Mouse (Mus musculus) heart, embryonic 14.5 days (tissue): ENCODE data around the gene Myo18b. TPM values are rescaled to one million over a fixed set of nuclear protein-coding genes. Genes with fewer than 3 reads are reported as not detected.

ENCODE experiments used
- ATAC-seq: fragments of 200-750 bp; cut with Nextera tagmentation; 2 replicates; pipeline ENCODE4 v1.8.0; 2017; ENCODE audit warnings: low read depth, moderate TSS enrichment; ENCODE audit not compliant: insufficient number of reproducible peaks, insufficient read depth, low FRiP score
- H3K27ac ChIP-seq, 2 experiments: fragments of 200-500 bp in 1 of 2; fragments of 300-500 bp in 1 of 2; sonication (generic) in 1 of 2; replicated peaks in 1 of 2; 2 replicates each; pipeline ENCODE4 v1.5.1; 2012 to 2014; ENCODE audit warnings: low read depth in 2 of 2, low read length in 2 of 2, control low read depth in 1 of 2, mild to moderate bottlenecking in 1 of 2, mixed read lengths in 1 of 2; ENCODE audit not compliant: control insufficient read depth in 1 of 2, insufficient read depth in 1 of 2
- H3K27me3 ChIP-seq: fragments of 300-500 bp; sonication (generic); 2 replicates; pipeline ENCODE4 v1.6.1; 2014; ENCODE audit warnings: mild to moderate bottlenecking, low read length, control low read depth; ENCODE audit not compliant: control insufficient read depth, insufficient read depth
- H3K36me3 ChIP-seq: fragments of 300-500 bp; sonication (generic); 2 replicates; pipeline ENCODE4 v1.6.1; 2014; ENCODE audit warnings: mild to moderate bottlenecking, control low read depth, low read length, mixed read lengths; ENCODE audit not compliant: control insufficient read depth, insufficient read depth
- H3K4me1 ChIP-seq, 2 experiments: fragments of 200-500 bp in 1 of 2; fragments of 300-500 bp in 1 of 2; sonication (generic) in 1 of 2; 2 replicates each; pipeline ENCODE4 v1.6.1; 2012 to 2014; ENCODE audit warnings: low read length in 2 of 2, control low read depth in 1 of 2, mixed read lengths in 1 of 2; ENCODE audit not compliant: control insufficient read depth in 2 of 2, insufficient read depth in 2 of 2
- H3K4me2 ChIP-seq: fragments of 300-500 bp; sonication (generic); 2 replicates; pipeline ENCODE4 v1.6.1; 2014; ENCODE audit warnings: mild to moderate bottlenecking, low read length
- H3K4me3 ChIP-seq, 2 experiments: fragments of 200-500 bp in 1 of 2; fragments of 300-500 bp in 1 of 2; sonication (generic) in 1 of 2; 2 replicates each; pipeline ENCODE4 v1.5.1; 2012 to 2014; ENCODE audit warnings: low read length in 2 of 2, mild to moderate bottlenecking in 2 of 2, control low read depth in 1 of 2, low read depth in 1 of 2, moderate library complexity in 1 of 2; ENCODE audit not compliant: control insufficient read depth in 1 of 2, insufficient read depth in 1 of 2
- H3K9ac ChIP-seq: fragments of 300-500 bp; sonication (generic); 2 replicates; pipeline ENCODE4 v1.6.1; 2014; ENCODE audit warnings: mild to moderate bottlenecking, low read length
- H3K9me3 ChIP-seq: fragments of 300-500 bp; sonication (generic); 2 replicates; pipeline ENCODE4 v1.6.1; 2016; ENCODE audit warnings: low read length, control low read depth; ENCODE audit not compliant: control insufficient read depth
- WGBS: fragments of 180-500 bp; shearing (Covaris S2); extraction: QIAGEN DNeasy Blood & Tissue Kit; methylation state at CpG from one replicate; pipeline ENCODE4 v1.1.7; 2014; 5-methylcytosine and 5-hydroxymethylcytosine counted together
- polyA plus RNA-seq: library from polyadenylated mRNA; unstranded; fragments of >200 nt; fragmentation: Nextera tagmentation; extraction: Ambion mirVana; gene quantifications from 2 replicates; pipeline ENCODE4 v1.2.1, GENCODE M21; 2014

Gene Myo18b
- polyA plus RNA-seq, 1 experiment from 2014 or later = 33.6 TPM

DNA sequence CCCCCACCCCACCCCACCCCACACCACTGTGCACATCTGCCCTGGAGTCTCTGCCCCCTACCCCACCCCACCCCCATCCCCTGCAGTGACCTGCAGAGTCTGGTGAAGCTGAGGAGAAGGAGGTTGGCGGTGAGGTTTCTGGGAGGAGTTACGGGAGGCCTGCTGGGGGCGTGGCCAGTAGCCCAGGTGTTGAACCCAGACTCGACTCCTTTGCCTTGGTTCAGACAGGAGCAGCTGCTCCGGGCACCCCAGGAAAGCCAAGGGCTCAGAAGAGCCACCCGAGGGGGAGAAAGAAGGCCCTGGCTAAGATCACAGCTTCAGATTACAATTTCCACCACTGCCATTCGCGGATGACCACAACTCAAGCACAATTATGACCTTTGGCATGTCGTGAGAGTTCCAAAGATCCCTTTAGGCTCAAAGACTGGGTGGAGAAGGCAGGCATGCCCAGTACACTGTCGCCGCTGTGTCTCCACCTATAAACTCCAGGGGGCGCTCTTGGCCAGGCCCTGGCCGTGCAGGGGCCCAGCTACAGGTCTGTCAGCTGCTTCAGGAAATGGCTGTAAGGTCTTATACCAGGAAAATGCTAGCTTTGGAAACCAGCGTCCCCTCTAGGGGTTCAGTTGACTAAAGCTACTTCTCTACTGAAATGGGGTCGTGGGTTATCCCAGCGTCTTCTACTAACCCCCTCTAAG is 47.4 kb downstream of the Myo18b start:
- Histone ChIP-seq H3K4me1 (peaks cover 19 to 40% of the 10 kb centered on the region in 2 experiments), H3K27ac (no peak overlapping the region), H3K27me3 (no peaks in the 10 kb centered on the region), H3K4me3 (no peak overlapping the region), H3K36me3 (peaks cover 45% of the 10 kb centered on the region), H3K9me3 (no peaks in the 10 kb centered on the region), H3K9ac (no peak overlapping the region), H3K4me2 (no peak overlapping the region)
- WGBS = 25% methylated on average over 16 of the region's 16 CpGs
- ATAC-seq = no peak

DNA sequence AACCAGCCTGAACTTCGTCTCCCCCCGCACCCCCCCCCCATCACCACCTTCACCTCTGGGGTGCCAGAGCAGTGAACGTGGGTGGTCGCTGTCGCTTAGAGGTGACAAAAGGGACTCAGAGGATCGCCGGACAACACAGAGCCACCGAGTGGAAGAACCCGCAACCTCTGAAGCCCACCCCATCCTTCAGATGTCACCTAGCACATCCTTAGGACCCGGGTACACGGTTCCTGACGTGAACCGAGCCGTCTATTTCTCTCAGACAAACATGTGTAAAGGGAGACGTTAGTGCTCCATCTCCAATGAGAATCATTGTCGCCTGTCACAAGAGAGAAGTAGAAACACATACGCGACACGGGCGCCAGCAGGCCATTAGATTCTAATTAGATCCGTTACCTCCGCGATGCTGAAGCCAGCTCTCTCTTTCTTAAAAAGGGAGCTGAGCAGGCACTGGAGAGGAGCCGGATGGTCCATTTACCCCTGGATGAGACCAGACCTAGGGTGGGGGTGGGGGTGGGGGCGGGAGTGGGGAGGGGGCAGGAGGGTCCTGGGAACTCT is 48.1 kb downstream of the Myo18b start:
- no peak for ATAC-seq
- Histone ChIP-seq H3K4me1 (peaks cover 14 to 34% of the 10 kb centered on the region in 2 experiments), H3K4me2 (no peak overlapping the region), H3K27me3 (no peaks in the 10 kb centered on the region), H3K4me3 (no peak overlapping the region), H3K27ac (no peak overlapping the region), H3K9ac (no peak overlapping the region), H3K36me3 (peaks cover 52% of the 10 kb centered on the region), H3K9me3 (no peaks in the 10 kb centered on the region)
- 45% methylated on average over 25 of the region's 25 CpGs for WGBS

DNA sequence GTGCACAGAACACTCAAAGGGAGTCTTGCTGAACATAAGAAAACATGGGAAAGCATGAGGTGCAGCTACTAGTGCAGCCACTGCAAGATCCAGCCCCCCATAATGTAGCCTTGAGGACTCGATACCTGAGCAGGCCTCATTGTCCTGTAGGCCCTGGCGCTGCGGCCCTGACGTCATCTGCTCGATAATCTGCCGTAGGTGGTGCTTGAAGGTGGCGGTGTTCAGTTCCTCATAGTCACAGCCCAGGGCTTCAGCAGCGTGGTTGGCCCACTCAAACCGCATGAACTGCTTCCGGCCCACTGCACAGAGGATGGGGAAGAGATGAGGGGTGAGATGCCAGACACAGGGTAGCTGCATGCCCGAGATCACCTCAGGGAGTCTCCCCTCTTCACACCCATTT is 50.0 kb downstream of the Myo18b start:
- WGBS = 87% methylated on average over 11 of the region's 11 CpGs
- H3K4me1 ChIP-seq = peaks cover 3 to 18% of the 10 kb centered on the region in 2 experiments; a peak in 3 of 4 replicates
- no peak for ATAC-seq
- no peaks in the 10 kb centered on the region for H3K27me3 ChIP-seq
- no peak overlapping the region for H3K4me3 ChIP-seq
- no peaks in the 10 kb centered on the region for H3K9me3 ChIP-seq
- no peak overlapping the region for H3K27ac ChIP-seq
- H3K36me3 ChIP-seq = peaks cover 71% of the 10 kb centered on the region
- H3K9ac ChIP-seq = no peak overlapping the region
- no peak overlapping the region for H3K4me2 ChIP-seq

DNA sequence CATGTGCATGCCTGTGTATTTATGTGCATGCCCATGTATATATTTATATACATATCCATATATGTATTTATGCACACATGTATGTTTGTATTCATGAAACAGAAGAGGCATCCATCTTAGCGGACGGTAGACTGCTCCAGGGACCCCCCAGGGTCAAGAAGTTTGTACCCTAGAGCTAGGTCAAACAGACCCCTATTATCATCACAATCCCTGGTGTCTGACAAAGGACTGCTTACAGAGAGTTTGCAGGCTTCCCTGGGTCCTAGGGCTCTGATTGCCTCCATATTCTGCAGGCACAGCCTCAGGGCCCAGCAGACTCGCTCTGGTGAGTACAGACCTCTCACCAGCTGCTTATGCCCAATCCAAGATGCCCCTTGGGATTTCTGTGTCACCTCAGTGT is 51.7 kb downstream of the Myo18b start:
- Histone ChIP-seq H3K9ac (no peak overlapping the region), H3K27me3 (no peaks in the 10 kb centered on the region), H3K9me3 (no peaks in the 10 kb centered on the region), H3K27ac (no peak overlapping the region), H3K4me1 (peaks cover 3 to 9% of the 10 kb centered on the region in 2 experiments; a peak in 3 of 4 replicates), H3K4me2 (no peak overlapping the region), H3K36me3 (peaks cover 81% of the 10 kb centered on the region), H3K4me3 (no peak overlapping the region)
- 88% methylated on average over 3 of the region's 3 CpGs for WGBS
- ATAC-seq = no peak

DNA sequence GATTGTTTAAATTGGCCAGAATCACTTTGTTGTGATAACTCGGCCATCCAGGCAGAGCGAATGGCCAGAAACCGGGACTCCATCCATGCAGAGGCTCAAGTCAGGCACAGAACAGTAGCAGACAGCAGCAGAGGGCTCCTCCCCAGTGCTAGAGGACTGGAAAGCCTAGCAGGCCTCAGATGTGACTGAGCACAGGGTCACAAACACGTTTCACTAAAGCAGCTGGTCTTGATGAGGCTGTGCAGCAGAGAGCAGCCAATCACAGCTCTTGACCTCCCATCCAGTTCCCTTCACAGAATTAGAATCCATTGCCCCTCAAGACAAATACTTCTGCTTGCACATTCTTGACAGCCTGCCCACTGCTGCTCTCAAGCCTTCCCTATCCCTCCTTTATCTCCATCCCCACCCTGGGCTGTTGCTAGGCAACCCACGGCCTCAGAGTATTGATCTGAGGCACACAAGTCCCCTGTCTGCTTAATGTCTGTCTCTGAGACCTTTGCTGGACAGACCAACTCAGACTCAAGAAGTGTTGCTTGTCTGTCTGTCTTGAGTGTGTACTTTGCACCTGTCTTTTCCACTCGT is 52.4 kb downstream of the Myo18b start:
- Histone ChIP-seq H3K4me1 (peaks cover 0 to 2% of the 10 kb centered on the region in 2 experiments; a peak in 1 of 4 replicates), H3K4me3 (no peak overlapping the region), H3K27me3 (no peaks in the 10 kb centered on the region), H3K9me3 (no peaks in the 10 kb centered on the region), H3K27ac (no peak overlapping the region), H3K36me3 (peaks cover 85% of the 10 kb centered on the region), H3K9ac (no peak overlapping the region), H3K4me2 (no peak overlapping the region)
- WGBS = 39% methylated on average over 6 of the region's 6 CpGs
- no peak for ATAC-seq

DNA sequence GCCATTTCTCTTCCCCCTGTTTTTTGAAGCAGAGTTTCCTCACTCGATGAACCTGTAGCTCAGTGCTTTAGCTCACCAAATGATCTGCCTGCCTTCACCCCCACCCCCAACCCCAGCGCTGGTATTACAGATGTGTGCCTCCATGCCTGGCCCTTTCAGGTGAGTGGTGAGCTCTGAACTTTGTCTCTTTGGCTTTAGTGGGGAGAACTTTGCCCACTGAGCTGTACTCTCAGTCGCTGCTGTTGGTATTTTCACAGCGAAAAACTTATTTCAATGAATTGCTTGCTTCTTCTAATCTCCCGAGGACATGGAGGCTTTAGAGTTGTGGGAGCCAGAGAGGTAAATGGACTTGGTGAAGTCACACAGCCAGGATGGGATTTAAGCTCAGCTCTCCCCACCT is 53.5 kb downstream of the Myo18b start:
- 86% methylated on average over 5 of the region's 5 CpGs for WGBS
- Histone ChIP-seq H3K27me3 (no peaks in the 10 kb centered on the region), H3K4me1 (no peaks in the 10 kb centered on the region), H3K4me2 (no peak overlapping the region), H3K9me3 (no peaks in the 10 kb centered on the region), H3K27ac (no peak overlapping the region), H3K4me3 (no peak overlapping the region), H3K9ac (no peak overlapping the region), H3K36me3 (peaks cover 91% of the 10 kb centered on the region)
- ATAC-seq = no peak

DNA sequence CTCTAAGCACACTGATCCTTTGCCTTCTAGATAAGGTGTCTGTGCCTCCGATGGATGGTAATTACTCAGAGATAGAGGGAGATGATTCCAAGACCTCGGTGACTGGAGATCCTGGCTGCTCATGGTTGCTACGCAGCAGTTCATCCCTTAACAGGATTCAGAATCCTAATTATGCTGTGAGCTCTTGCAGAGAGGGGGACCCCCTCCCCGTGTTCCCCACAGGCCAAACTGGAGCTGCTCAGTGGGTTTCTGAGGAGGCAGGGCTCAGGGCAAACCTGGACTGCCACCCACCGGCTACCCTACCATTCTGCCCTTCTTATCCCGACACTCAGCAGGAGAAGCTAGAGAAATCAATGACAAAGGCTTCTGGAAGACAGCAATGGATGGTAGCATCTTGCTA is 54.3 kb downstream of the Myo18b start:
- Histone ChIP-seq H3K4me1 (no peaks in the 10 kb centered on the region), H3K36me3 (peaks cover 98% of the 10 kb centered on the region), H3K27ac (no peak overlapping the region), H3K9me3 (no peaks in the 10 kb centered on the region), H3K9ac (no peak overlapping the region), H3K27me3 (no peaks in the 10 kb centered on the region), H3K4me2 (no peak overlapping the region), H3K4me3 (no peak overlapping the region)
- WGBS = 51% methylated on average over 6 of the region's 6 CpGs
- ATAC-seq = no peak
